Mouse (Mus musculus): Measurements from ENCODE around the gene Olfr328. TPM values are rescaled to one million over a fixed set of nuclear protein-coding genes. Genes with fewer than 3 reads are reported as not detected.
"Not testable (repeated sequence)": the region's sequence is repeated elsewhere in the genome, so short reads cannot be mapped to it uniquely, and the experiment has no call there.

Olfr328 gene
- under 1 TPM in 3 of 4 experiments, not detected in 1; 0.14 to 0.25 (median 0.17) TPM for total RNA-seq (2022)

- no peak for DNase-seq (ENCODE audit: low spot score in 2 of 2)
Measured at GRCm38 (mm10) chr11:58555536-58555935, at the start of gene Olfr328. Gene Olfr328, minus strand, starts transcription at chr11:58555636.

GRCm38 (mm10) chr11:58605228-58605627, 49.8 kb upstream of the Olfr328 start:
- DNase-seq (ENCODE audit: low spot score in 2 of 2): no peak

GRCm38 (mm10) chr11:58604688-58605087, 49.3 kb upstream of the Olfr328 start:
- DNase-seq (ENCODE audit: low spot score in 2 of 2): no peak

GRCm38 (mm10) chr11:58602800-58603560, 47.5 kb upstream of the Olfr328 start:
- no peak for DNase-seq (ENCODE audit: low spot score in 2 of 2)

- no peak for DNase-seq (ENCODE audit: low spot score in 2 of 2)
Measured at GRCm38 (mm10) chr11:58602062-58602461, 46.6 kb upstream of the Olfr328 start.

- no peak for DNase-seq (ENCODE audit: low spot score in 2 of 2)
Measured at GRCm38 (mm10) chr11:58597837-58598236, 42.4 kb upstream of the Olfr328 start.

- no peak for DNase-seq (ENCODE audit: low spot score in 2 of 2)
Measured at GRCm38 (mm10) chr11:58594814-58595213, 39.4 kb upstream of the Olfr328 start, which contains the start of gene Olfr324. Gene Olfr324, plus strand, starts transcription at chr11:58595114.

- no peak for DNase-seq (ENCODE audit: low spot score in 2 of 2)
Measured at GRCm38 (mm10) chr11:58588620-58589250, 33.3 kb upstream of the Olfr328 start.

GRCm38 (mm10) chr11:58587898-58588348, 32.5 kb upstream of the Olfr328 start:
- DNase-seq (ENCODE audit: low spot score in 2 of 2): peak in 1 of 2 experiments; percentile 15

GRCm38 (mm10) chr11:58578636-58579035, 23.2 kb upstream of the Olfr328 start:
- no peak for DNase-seq (ENCODE audit: low spot score in 2 of 2)

GRCm38 (mm10) chr11:58577430-58577829, 22.0 kb upstream of the Olfr328 start, which contains the start of gene Olfr325:
Gene Olfr325, plus strand, starts transcription at chr11:58577730.
- no peak for DNase-seq (ENCODE audit: low spot score in 2 of 2)

- DNase-seq (ENCODE audit: low spot score in 2 of 2): no peak
Measured at GRCm38 (mm10) chr11:58570405-58570804, 15.0 kb upstream of the Olfr328 start, which contains the start of gene Olfr224. Gene Olfr224, minus strand, starts transcription at chr11:58570553.

- no peak for DNase-seq (ENCODE audit: low spot score in 2 of 2)
Measured at GRCm38 (mm10) chr11:58546322-58546721, 9.1 kb downstream of the Olfr328 start, which contains the start of gene Olfr329-ps. Gene Olfr329-ps, minus strand, starts transcription at chr11:58546422.

- DNase-seq (ENCODE audit: low spot score in 2 of 2): not testable (repeated sequence)
Measured at GRCm38 (mm10) chr11:58534736-58535135, 20.7 kb downstream of the Olfr328 start, which contains the start of gene Olfr330. Gene Olfr330, minus strand, starts transcription at chr11:58534836.

- peak in 1 of 2 experiments; percentile 11 for DNase-seq (ENCODE audit: low spot score in 2 of 2)
Measured at GRCm38 (mm10) chr11:58519756-58520155, 35.7 kb downstream of the Olfr328 start.

- peak; percentile 56 to 68 for DNase-seq (ENCODE audit: low spot score in 2 of 2)
Measured at GRCm38 (mm10) chr11:58518916-58519315, 36.5 kb downstream of the Olfr328 start.

GRCm38 (mm10) chr11:58509058-58509457, 46.4 kb downstream of the Olfr328 start:
- DNase-seq (ENCODE audit: low spot score in 2 of 2): not testable (repeated sequence)

GRCm38 (mm10) chr11:58502472-58502871, 53.0 kb downstream of the Olfr328 start, which contains the start of gene Olfr331:
Gene Olfr331, minus strand, starts transcription at chr11:58502572.
- not testable (repeated sequence) for DNase-seq (ENCODE audit: low spot score in 2 of 2)
